Mouse (Mus musculus): ENCODE results near the gene Raet1e.
"Not testable (repeated sequence)": the region's sequence is repeated elsewhere in the genome, so short reads cannot be mapped to it uniquely, and the experiment has no call there.

Gene Raet1e

GRCm38 (mm10) chr10:22274445-22275057 lies 116.2 kb downstream of the Raet1e start:
- no peak for DNase-seq

- DNase-seq: not testable (repeated sequence)
Measured at GRCm38 (mm10) chr10:22278468-22278867, 120.1 kb downstream of the Raet1e start.

- DNase-seq: no peak
Measured at GRCm38 (mm10) chr10:22282816-22283215, 124.4 kb downstream of the Raet1e start.

GRCm38 (mm10) chr10:22295676-22296075 lies 137.3 kb downstream of the Raet1e start:
- no peak for DNase-seq

- DNase-seq: no peak
Measured at GRCm38 (mm10) chr10:22297033-22297762, 138.8 kb downstream of the Raet1e start.

GRCm38 (mm10) chr10:22297766-22298461 lies 139.5 kb downstream of the Raet1e start:
- no peak for DNase-seq

- DNase-seq: no peak
Measured at GRCm38 (mm10) chr10:22299324-22299723, 141.0 kb downstream of the Raet1e start.

- DNase-seq: no peak
Measured at GRCm38 (mm10) chr10:22301641-22302040, 143.3 kb downstream of the Raet1e start.

- DNase-seq: no peak
Measured at GRCm38 (mm10) chr10:22302344-22303057, 144.1 kb downstream of the Raet1e start.

- no peak for DNase-seq
Measured at GRCm38 (mm10) chr10:22303736-22304135, 145.4 kb downstream of the Raet1e start.

- DNase-seq: no peak
Measured at GRCm38 (mm10) chr10:22305801-22306200, 147.4 kb downstream of the Raet1e start.

GRCm38 (mm10) chr10:22306452-22306851 lies 148.1 kb downstream of the Raet1e start:
- DNase-seq: no peak

GRCm38 (mm10) chr10:22308221-22308620 lies 149.9 kb downstream of the Raet1e start:
- DNase-seq: no peak

GRCm38 (mm10) chr10:22322858-22323257 lies 164.5 kb downstream of the Raet1e start:
- DNase-seq: no peak

- not testable (repeated sequence) for DNase-seq
Measured at GRCm38 (mm10) chr10:22345721-22346120, 187.4 kb downstream of the Raet1e start.

GRCm38 (mm10) chr10:22353548-22354195 lies 195.3 kb downstream of the Raet1e start:
- not testable (repeated sequence) for DNase-seq

- not testable (repeated sequence) for DNase-seq
Measured at GRCm38 (mm10) chr10:22354196-22354574, 195.8 kb downstream of the Raet1e start.

GRCm38 (mm10) chr10:22357373-22357772 lies 199.0 kb downstream of the Raet1e start:
- not testable (repeated sequence) for DNase-seq

- not testable (repeated sequence) for DNase-seq
Measured at GRCm38 (mm10) chr10:22360252-22360651, 201.9 kb downstream of the Raet1e start, which contains the start of gene Raet1d. TSS of gene Raet1d (plus strand) at chr10:22360552.

- DNase-seq: not testable (repeated sequence)
Measured at GRCm38 (mm10) chr10:22360957-22361356, 202.6 kb downstream of the Raet1e start.

GRCm38 (mm10) chr10:22361415-22362352 lies 203.3 kb downstream of the Raet1e start:
- not testable (repeated sequence) for DNase-seq
